Mouse (Mus musculus) monocyte, adult 2 months (primary cell): ENCODE results near the gene Ccdc57.
A peak's percentile ranks its signal among the peaks of the same experiment; 100 is the strongest.

Source experiments
- DNase-seq, 2 experiments: peaks; one replicate each; pipeline ENCODE4 v3.0.0; 2022; ENCODE audit warnings: low spot score in 2 of 2, low read depth in 1 of 2

Gene Ccdc57

DNA sequence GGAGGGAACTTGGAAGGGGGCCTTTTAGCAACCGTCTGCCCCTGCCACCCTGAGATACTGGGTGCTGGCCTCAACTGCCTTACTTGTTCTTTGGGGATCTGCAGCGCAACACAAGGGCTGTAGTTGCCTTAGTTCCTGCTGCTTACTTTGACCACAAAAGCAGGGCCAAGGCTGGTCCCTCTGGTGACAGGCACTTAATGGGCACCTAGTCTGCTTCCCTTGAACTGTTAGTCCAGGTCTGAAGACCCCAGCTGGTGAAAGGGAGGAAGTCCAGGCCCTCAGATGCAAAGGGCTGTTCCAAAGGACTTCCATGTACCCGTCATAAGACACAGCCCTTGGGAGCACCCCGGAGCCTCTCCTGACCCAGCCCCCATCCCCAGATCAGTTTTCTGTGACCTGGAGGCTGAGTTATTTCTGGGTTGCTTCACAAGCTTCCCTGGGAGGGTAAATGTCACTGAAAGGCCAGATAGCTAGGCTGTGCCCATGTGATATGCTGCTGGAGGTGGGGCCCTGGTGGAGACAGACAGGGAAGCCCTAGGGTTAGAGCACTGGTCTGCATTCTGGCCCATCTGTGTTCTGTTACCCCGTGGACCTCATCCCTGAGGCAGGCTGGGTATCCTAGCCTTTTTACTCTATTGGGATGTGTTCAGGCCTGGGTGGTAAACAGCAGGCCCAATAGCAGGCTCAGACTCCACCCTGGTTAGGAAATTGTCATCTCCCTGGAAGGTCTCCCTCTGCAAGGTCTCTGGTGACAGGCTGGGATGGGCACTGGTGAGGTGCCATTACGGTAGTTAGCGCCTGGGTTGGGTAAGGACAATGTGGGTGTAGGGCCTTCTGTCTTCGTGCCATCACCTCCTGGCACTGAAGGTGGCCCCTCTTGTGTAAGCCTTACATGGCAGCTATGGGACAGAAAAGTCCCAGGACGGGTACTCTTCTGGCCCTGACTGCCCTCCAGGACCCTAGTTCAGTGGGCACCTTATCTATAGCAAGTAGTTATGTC is 19.4 kb upstream of the Ccdc57 start:
- no peak for DNase-seq

DNA sequence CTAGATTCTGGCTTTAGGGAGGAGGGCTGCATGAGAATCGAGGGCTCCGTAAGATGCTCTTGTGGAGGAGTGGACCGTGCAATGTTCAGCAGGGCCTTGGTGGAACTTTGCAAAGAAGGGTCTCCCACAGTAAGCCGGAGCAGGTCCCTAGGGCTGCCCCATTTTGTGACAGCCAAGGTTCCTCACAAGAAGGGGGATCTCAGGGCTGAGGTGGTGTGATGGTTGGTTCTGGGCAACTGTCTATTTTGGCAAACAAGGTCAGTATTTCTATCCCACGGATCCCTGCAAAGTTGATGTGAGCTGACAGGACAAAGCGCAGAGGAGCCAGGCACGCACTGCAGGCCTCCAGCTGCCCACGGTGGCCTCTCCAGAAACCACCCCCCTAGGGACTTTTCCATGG is 18.6 kb upstream of the Ccdc57 start:
- no peak for DNase-seq

DNA sequence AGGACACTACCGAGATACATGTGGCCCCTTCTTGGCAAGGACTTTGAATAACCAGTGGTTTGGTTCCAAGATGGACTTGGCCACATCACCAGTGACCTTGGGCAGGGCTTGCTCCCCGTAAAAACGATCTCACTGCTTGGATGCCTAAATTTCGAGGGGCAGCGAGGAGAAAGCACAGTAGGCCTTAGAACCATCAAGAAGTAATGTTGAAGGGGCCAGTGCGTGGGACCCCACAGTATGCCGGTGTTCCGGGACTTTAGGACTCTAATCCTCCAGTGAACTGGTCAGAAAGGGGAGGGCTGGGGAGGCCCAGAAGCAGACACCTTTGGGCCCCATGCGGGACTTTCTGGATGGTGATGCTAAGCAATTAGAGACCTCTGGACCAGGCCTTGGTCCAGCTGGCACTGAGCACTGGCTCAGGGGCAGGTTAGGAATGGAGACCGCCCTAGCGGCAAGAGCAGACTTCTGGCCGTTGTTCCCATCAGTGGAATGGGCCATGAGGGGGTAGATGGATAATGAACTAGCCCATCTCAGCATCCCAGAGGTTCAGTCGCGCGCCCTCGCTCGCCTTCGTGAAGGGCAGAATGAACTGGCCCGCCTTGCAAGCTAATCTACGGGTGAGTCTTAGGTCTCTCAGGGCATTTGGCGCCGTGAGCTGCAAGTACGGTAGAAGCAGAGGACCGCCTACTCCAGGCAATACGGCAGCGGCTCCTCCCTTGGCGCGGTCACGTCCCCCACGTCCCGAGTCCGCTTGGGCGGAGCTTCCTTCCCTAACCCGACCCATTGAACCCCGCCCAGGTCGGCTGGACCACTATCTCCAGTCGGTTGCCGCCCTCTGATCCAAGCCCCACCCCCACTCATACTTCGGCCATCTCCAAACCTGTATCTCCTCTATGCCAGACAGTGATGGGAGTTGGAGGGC is 17.9 kb upstream of the Ccdc57 start:
- DNase-seq: peak; percentile 77

DNA sequence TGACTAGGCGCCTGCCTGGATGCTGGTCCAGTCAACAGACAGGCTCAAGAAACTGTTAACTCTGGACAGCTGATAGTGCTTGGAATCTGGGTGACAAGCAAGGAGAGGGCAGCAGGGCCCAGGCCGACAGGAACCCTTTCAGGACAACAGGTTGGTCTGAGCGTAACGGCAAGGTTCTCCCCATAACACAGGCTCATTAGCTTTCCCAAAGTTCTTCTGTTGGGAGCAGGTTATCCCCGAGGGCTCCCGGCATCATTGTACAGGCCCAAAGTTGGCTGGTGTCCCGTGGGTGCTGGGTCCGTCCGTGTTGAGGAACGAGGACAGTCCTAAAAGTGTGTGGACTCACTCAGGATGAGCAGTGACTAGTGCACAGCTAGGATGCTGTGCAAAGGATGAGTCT is 17.2 kb upstream of the Ccdc57 start:
- DNase-seq: no peak

DNA sequence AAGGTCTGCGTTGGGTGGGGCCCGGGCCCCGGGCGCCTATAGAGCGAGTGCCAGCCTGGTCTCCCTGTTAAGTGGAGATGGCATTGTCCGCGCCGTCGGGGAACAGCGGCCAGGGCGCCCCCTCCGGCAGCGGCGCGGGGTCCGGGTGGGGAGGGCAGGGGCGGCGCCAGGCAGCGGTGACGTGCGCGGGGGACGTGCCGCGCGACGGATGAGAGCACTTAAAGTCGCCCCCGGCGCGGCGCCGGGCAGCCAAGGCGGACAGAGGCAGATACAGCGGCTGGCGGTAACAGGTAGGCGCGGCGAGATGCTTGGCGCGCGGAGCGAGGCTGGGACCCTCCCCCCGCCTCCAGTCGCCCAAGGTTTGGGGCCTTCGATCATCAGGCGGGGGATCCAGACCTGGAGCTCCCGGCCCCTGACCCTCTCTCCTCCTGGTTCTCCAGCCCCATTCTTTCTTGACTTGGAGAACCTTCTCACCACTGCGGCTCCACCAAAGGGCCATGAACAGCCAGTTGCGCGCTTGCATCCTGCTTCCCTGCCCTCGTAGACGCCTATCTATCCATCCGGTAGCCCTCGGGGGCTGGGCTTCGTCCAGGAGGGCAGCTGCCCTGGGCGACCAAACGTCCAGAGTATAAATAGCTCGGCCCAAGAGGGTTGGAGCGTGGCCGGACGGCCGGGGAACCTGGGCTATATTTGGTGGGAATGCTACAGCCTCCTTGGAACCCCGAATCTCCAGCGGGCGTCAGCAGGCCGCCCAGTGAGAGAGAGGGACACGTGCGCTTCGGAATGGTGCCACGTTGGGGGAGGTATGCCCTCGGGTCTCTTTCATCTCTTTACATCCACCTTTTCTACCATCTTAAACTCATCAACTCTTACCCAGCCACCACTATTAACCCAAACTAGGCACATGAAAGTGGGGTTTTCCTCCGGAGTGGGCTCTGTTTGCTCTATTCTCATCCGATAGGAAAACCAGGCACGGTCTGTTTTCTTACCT is 16.5 kb upstream of the Ccdc57 start:
- DNase-seq: peak in 1 of 2 experiments; percentile 49

DNA sequence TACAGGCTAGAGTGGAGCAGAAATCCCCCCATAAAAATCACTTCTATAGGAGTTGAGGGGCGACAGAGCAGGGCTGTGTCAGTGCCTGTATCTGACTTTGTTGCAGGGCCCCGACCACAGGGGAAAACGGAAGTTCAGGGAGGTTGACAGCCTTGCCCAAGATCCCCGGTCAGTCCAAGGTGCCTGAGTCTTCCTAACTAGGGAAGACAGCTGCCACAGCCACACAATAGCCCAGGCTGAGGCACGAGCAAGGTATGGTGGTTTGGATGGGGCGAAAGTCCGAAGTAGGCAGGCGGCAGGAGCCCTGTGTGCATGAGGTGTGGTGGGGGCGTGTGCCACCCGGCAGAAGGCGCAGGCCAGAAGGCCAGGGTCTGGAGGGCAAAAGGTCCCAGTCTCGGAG is 15.7 kb upstream of the Ccdc57 start, which contains the start of gene Slc16a3:
Slc16a3 (plus strand) TSS at position 153 of the 400 bp plus-strand sequence.
- peak in 1 of 2 experiments; percentile 57 for DNase-seq

DNA sequence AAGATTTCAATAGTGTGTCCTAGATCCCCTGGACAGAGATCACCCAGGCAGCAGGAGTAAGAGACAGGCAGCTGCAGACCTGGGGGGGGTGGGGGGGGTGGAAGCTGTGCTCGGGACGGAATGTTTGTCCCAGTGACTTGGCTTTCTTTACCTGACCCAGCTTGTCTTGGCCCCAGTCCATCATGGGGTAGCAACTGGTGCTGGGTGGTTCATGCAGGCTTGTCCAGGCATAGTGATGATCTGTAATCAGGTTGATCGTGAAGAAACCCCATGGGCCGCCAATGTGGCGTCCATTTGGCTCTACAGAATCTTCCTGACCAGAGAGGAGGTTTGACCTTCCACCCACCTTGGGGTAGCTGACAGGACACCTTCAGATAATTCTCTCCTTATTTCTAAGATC is 13.3 kb upstream of the Ccdc57 start:
- DNase-seq: no peak

DNA sequence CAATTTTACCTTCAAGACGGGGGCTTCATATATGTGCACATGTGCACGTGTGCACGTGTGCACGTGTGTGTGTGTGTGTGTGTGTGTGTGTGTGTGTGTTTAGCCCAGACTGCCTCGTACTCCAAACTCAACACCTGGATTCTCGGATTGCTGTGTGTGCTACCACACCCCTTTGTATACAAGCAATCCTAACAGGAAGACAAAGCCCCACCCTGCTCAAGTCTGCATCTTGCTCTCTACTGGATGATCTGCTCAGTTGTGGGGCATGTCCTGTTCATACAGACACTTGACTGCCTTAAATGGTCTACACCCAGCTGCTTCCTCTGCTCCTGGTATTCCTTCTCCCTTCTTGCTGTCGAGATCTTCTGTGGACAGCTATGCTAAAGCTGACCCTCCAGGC is 12.6 kb upstream of the Ccdc57 start:
- DNase-seq: no peak

DNA sequence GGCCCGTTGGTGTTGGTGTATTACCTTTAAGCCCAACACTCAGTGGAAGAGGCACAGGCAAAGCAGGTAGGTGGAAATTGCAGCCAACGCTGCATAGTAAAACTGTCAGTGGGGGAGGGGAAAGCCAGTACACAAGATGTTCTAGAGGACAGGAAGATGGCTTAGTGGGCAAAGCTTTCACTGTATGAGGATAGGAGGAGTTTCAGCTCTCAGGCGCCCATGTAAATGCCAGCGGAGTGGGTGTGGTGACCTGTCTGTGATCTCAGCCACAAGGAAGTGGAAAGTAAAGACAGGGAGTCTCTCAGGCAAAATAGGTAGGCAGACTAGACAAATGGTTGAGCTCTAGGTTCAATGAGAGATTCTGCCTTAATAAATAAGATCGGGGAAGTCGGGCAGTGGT is 8.3 kb upstream of the Ccdc57 start:
- no peak for DNase-seq

DNA sequence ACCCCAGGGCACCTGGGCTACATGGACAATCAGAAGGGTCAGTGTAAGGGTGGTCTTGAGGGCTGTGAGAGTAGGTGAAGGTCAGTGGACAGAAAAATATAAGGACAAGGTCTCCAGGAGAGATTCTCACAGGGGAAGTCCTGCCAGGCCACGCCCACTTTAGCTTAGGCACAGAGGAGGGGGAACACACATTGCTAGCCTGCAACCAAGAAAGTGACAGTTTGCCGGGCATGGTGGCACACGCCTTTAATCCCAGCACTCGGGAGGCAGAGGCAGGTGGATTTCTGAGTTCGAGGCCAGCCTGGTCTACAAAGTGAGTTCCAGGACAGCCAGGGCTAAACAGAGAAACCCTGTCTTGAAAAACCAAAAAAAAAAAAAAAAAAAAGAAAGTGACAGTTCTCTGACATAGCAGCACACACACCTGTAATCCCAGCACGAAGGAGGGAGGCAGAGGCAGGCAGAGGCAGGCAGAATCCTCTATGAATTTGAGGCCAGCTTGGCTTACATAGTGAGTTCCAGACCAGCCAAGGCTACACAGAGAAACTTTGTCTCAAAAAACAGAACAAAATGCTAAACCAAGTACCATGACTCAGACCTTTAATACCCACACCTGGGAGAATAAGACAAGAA is 7.2 kb upstream of the Ccdc57 start:
- DNase-seq: peak in 1 of 2 experiments; percentile 25

DNA sequence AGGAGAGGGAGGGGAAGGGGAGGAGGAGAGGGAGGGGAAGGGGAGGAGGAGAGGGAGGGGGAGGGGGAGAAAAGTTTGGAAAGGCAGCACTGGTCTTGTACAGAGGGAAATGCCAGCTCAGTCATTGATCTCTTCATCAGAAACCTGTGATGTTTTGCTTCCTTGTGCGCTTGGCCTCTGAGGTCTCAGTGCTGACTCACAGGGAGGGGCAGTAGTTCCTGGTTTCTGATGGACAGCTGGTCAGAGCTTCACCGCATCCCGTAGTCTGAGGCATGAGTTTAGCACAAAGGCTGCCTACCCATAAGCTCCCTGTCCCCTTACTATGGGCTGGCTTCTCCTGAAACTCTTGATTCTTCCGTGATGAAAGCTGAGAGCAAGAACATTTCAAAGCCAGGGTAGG is 6.1 kb upstream of the Ccdc57 start:
- DNase-seq: peak; percentile 73 to 81

DNA sequence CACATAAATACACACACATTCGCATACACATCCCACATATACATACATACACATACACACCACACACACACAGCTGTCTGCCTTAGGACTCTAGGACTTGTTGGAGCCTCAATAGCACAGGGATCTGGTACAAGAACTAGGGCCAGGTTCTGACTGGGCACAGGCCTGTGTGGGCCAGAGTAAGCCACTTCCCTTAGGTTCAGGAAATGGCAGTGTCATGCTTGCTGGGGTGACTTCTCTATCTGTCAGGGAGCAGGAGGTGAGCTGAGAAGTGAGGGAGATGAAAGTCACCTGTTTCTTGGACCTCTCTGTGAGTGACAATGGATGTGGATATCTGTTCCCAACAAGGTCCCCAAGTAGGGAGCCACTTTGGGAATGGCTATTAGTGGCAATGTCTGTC is 5.3 kb upstream of the Ccdc57 start:
- DNase-seq: peak in 1 of 2 experiments; percentile 23

DNA sequence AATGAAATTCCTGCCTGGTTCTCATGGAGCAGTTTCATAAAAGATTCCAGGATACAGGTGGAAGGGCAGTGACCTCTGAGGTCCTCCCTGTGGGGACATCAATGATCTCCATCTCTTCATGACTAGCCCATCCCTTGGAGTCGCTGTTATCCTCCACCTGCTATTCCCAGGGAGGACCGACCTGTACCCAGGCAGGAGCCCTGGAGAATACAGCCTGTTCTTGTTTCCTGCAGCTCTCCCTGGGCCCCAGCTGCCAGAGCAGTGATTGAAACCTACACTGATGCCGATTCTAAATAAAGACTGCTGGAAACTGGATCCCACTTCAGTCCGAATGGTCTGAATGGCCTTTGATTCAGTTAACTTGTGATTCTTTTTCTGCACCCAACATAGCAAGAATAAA is 1.2 kb downstream of the Ccdc57 start:
- no peak for DNase-seq

DNA sequence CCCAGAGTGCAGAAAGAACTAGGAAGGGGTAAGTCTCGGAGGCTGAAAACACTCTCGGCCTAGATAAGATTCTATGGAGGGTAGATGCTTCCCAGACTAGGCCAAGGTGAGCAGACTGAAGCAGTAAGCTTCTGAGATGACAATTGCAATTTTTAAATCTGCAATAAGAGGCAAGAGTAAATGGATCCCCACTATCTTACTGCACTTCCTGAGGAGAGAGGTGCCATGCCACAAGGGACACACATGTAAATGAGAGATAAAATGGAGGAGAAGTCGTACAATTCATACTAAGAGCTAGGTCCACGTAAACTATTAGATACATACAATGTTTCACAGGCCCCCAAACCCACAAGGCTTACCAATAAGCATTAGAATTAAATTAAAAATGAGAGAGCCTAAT is 4.2 kb downstream of the Ccdc57 start:
- DNase-seq: no peak

DNA sequence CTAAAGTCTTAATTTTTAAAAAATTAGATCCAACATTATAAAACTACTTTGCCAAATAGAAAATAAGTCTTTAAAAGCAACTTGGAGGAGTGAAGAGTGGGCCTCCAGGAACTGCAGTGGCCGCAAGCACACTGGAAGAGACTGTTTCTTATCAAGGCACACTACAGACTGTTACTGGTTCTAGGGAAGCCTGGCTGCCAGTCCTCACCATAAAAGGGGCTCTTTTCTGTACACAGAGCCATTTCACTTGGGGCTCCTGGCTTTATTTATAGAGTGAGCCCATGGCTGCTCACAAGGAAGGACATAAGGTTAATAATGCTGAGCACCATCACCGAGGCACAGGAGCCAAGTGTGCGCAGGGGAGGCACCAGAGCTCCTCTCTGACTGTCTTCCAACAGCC is 10.1 kb downstream of the Ccdc57 start:
- no peak for DNase-seq

DNA sequence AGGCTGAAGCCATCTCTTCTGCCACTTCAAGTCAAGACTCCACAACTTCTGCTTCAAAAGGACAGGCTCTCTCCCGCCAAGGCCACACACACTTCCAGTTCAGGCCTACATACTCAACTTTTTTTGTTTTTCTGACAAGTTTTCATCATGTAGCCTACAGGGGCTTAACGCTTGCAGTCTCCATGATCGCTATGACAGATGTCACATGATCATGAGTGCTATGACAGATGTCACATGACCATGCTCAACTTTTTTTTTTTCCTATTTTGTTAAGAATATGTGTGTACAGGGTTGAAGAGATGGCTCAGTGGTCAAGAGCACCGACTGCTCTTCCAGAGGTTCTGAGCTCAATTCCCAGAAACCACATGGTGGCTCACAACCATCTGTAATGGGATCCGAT is 14.9 kb downstream of the Ccdc57 start:
- DNase-seq: no peak

DNA sequence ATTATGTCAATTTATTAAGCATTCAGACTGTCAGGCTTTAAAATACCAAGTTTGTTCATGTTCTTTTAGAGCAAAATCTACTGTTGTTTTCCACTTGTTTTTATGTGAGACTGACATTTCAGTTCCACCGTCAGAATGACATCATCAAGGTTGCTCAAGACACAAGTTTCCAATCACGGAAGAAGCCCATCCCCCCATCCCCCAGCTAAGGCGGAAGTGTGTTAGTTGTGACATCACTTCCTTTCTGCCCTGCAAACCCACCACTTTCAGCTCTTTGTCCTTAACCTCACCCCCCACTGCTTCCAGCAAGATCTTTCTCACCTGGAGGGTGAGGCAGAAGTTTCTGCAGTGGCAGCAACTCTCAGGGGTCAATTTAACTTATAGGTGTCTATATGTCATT is 16.2 kb downstream of the Ccdc57 start:
- DNase-seq: peak in 1 of 2 experiments; percentile 48

DNA sequence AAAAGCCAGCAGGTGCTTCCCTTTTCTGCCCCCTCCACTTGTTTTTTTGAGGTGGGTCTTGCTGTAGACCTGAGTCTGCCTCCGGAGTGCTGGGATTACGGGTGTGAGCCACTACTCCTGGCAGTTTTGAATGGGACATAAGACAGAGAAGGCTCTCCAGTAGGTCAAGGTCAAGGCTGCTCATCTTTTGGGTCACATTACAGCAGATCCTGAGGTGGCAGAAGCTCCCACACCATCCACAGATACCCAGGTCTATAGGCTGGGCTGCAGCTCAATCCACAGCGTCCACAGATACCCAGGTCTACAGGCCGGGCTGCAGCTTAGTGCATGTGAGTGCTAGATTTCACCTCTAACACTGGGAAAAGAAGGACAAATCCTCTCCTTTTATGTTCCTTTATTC is 18.9 kb downstream of the Ccdc57 start:
- no peak for DNase-seq

DNA sequence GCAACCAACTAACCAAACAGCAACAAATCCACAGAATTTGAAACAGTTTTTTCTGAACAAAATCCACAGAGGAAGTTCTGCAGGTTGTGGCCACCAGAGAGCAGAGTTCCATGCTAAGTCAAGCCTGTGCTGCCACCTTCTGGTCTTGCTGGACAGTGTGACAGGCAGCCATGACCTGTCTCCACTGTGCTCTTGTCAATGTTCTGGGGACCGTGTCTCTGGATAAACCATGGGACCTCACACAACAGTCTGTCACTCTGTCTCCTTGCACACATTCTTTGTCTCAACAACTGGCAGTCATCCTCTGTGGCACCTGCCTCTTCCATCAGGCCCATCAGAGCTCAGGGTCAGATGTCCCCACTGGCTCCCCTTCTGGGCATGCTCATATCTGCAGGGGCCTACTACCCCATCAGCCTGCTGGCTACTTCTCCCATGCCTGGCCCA is 27.2 kb downstream of the Ccdc57 start:
- DNase-seq: peak; percentile 35 to 74

DNA sequence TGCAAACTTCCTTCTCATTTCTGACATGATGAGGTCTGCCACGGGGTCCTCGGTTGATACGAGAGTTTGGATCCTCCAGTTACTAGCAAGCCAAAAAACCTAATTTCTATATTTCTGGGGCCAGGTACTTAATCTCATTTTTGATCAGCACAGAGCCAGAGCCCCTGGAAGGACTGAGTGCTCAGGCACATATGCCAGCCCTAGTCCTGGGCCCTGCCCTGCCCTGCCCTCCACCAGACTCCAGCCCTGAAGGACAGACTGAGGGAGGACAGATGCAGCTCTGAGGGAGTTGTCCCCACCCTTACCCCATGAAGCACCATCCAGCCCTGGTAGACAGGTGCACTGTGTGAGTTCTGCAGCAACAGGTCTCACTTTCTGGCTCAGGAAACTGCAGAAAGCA is 28.1 kb downstream of the Ccdc57 start:
- no peak for DNase-seq
